Mouse (Mus musculus): ENCODE results near the gene Igf1r. TPM values are rescaled to one million over a fixed set of nuclear protein-coding genes. Genes with fewer than 3 reads are reported as not detected.

Igf1r gene
- polyA plus RNA-seq, 1 experiment from 2014 or later = 4.3 TPM

- DNase-seq (no peak), ATAC-seq (ENCODE audit: low read depth) (no peak)
- peak overlapping the region; percentile 95 for H3K27ac ChIP-seq
- H3K9me3 ChIP-seq (replicated peaks) = no peaks in the 10 kb centered on the region
- H3K36me3 ChIP-seq = peaks cover 19% of the 10 kb centered on the region
- peaks cover 65% of the 10 kb centered on the region for H3K4me1 ChIP-seq (replicated peaks)
- H3K4me3 ChIP-seq (replicated peaks) = no peak overlapping the region
- peak overlapping the region; percentile 11; the same call in 1 of the 2 replicates for H3K9ac ChIP-seq
- H3K27me3 ChIP-seq = no peaks in the 10 kb centered on the region
- H3K4me2 ChIP-seq = peak overlapping the region; percentile 9
- WGBS (ENCODE audit: insufficient replicate concordance) = 73% methylated on average over 7 of the region's 7 CpGs
Observed at GRCm38 (mm10) chr7:68010168-68010567, 57.5 kb downstream of the Igf1r start.

GRCm38 (mm10) chr7:68010802-68011201, 58.2 kb downstream of the Igf1r start:
- H3K4me1 ChIP-seq (replicated peaks) = peaks cover 71% of the 10 kb centered on the region
- H3K4me3 ChIP-seq (replicated peaks) = peak overlapping the region; percentile 16; the same call in 1 of the 2 replicates
- 20% methylated on average over 3 of the region's 3 CpGs for WGBS (ENCODE audit: insufficient replicate concordance)
- peak overlapping the region; percentile 95 for H3K27ac ChIP-seq
- H3K27me3 ChIP-seq = no peaks in the 10 kb centered on the region
- peak overlapping the region; percentile 61 for H3K4me2 ChIP-seq
- H3K36me3 ChIP-seq = peaks cover 25% of the 10 kb centered on the region
- H3K9me3 ChIP-seq (replicated peaks) = no peaks in the 10 kb centered on the region
- ATAC-seq (ENCODE audit: low read depth) (peak; percentile 78), DNase-seq (no peak)
- H3K9ac ChIP-seq = peak overlapping the region; percentile 55

- Histone ChIP-seq H3K36me3 (peaks cover 29% of the 10 kb centered on the region), H3K9ac (peak overlapping the region; percentile 55), H3K4me1 (replicated peaks) (peaks cover 72% of the 10 kb centered on the region), H3K9me3 (replicated peaks) (0 out of 2 replicates have a peak, but pooled peaks cover 5% of the 10 kb centered on the region), H3K27me3 (no peaks in the 10 kb centered on the region), H3K27ac (peak overlapping the region; percentile 95), H3K4me2 (peak overlapping the region; percentile 61), H3K4me3 (replicated peaks) (peak overlapping the region; percentile 16; the same call in 1 of the 2 replicates)
- WGBS (ENCODE audit: insufficient replicate concordance) = 44% methylated on average over 13 of the region's 13 CpGs
- DNase-seq (peak; percentile 59), ATAC-seq (ENCODE audit: low read depth) (peak; percentile 90)
Observed at GRCm38 (mm10) chr7:68011385-68012122, 58.9 kb downstream of the Igf1r start.

GRCm38 (mm10) chr7:68012123-68012474, 59.5 kb downstream of the Igf1r start:
- Histone ChIP-seq H3K4me3 (replicated peaks) (no peak overlapping the region), H3K4me2 (peak overlapping the region; percentile 61), H3K9me3 (replicated peaks) (0 out of 2 replicates have a peak, but pooled peaks cover 5% of the 10 kb centered on the region), H3K4me1 (replicated peaks) (peaks cover 77% of the 10 kb centered on the region), H3K27me3 (no peaks in the 10 kb centered on the region), H3K9ac (peak overlapping the region; percentile 51), H3K36me3 (peaks cover 29% of the 10 kb centered on the region), H3K27ac (peak overlapping the region; percentile 95)
- no peak for DNase-seq
- ATAC-seq (ENCODE audit: low read depth) = no peak
- 37% methylated on average over 6 of the region's 6 CpGs for WGBS (ENCODE audit: insufficient replicate concordance)

- H3K4me2 ChIP-seq = no peak overlapping the region
- 86% methylated on average over 3 of the region's 3 CpGs for WGBS (ENCODE audit: insufficient replicate concordance)
Observed at GRCm38 (mm10) chr7:68014495-68014894, 61.9 kb downstream of the Igf1r start.

GRCm38 (mm10) chr7:68015404-68015803, 62.8 kb downstream of the Igf1r start:
- DNase-seq = no peak
- no peak for ATAC-seq (ENCODE audit: low read depth)
- Histone ChIP-seq H3K27me3 (no peaks in the 10 kb centered on the region), H3K4me2 (no peak overlapping the region), H3K4me3 (replicated peaks) (no peak overlapping the region), H3K27ac (no peak overlapping the region), H3K4me1 (replicated peaks) (peaks cover 73% of the 10 kb centered on the region), H3K9me3 (replicated peaks) (0 out of 2 replicates have a peak, but pooled peaks cover 5% of the 10 kb centered on the region), H3K36me3 (peaks cover 16% of the 10 kb centered on the region), H3K9ac (no peak overlapping the region)
- WGBS (ENCODE audit: insufficient replicate concordance) = 85% methylated on average over 3 of the region's 3 CpGs

More at GRCm38 (mm10) chr7:68014495-68014894, 61.9 kb downstream of the Igf1r start:
- Histone ChIP-seq H3K4me1 (replicated peaks) (peaks cover 81% of the 10 kb centered on the region), H3K9ac (no peak overlapping the region), H3K36me3 (peaks cover 18% of the 10 kb centered on the region), H3K27me3 (no peaks in the 10 kb centered on the region), H3K4me3 (replicated peaks) (no peak overlapping the region), H3K27ac (no peak overlapping the region), H3K9me3 (replicated peaks) (0 out of 2 replicates have a peak, but pooled peaks cover 5% of the 10 kb centered on the region)
- ATAC-seq (ENCODE audit: low read depth) = no peak
- no peak for DNase-seq

- H3K27me3 ChIP-seq = no peaks in the 10 kb centered on the region
- H3K9ac ChIP-seq = no peak overlapping the region
- peaks cover 66% of the 10 kb centered on the region for H3K4me1 ChIP-seq (replicated peaks)
- peaks cover 16% of the 10 kb centered on the region for H3K36me3 ChIP-seq
- DNase-seq (no peak), ATAC-seq (ENCODE audit: low read depth) (peak; percentile 68)
- H3K4me3 ChIP-seq (replicated peaks) = no peak overlapping the region
- H3K9me3 ChIP-seq (replicated peaks) = 0 out of 2 replicates have a peak, but pooled peaks cover 5% of the 10 kb centered on the region
- no peak overlapping the region; the same call in 1 of the 2 replicates for H3K4me2 ChIP-seq
- 13% methylated on average over 4 of the region's 4 CpGs for WGBS (ENCODE audit: insufficient replicate concordance)
- H3K27ac ChIP-seq = no peak overlapping the region
Observed at GRCm38 (mm10) chr7:68018038-68018437, 65.4 kb downstream of the Igf1r start.

GRCm38 (mm10) chr7:68020556-68020955, 67.9 kb downstream of the Igf1r start:
- no peaks in the 10 kb centered on the region for H3K27me3 ChIP-seq
- H3K4me1 ChIP-seq (replicated peaks) = peaks cover 53% of the 10 kb centered on the region
- ATAC-seq (ENCODE audit: low read depth) = no peak

GRCm38 (mm10) chr7:68021741-68022140, 69.1 kb downstream of the Igf1r start:
- Histone ChIP-seq H3K9me3 (replicated peaks) (no peaks in the 10 kb centered on the region), H3K27me3 (no peaks in the 10 kb centered on the region), H3K4me2 (no peak overlapping the region), H3K4me1 (replicated peaks) (peaks cover 45% of the 10 kb centered on the region), H3K9ac (0 out of 2 replicates have a peak overlapping the region, but pooled peaks have one; percentile 8), H3K36me3 (no peaks in the 10 kb centered on the region), H3K4me3 (replicated peaks) (no peak overlapping the region), H3K27ac (no peak overlapping the region)
- 45% methylated on average over 2 of the region's 2 CpGs for WGBS (ENCODE audit: insufficient replicate concordance)
- DNase-seq = no peak
- ATAC-seq (ENCODE audit: low read depth) = no peak

More at GRCm38 (mm10) chr7:68020556-68020955, 67.9 kb downstream of the Igf1r start:
- Histone ChIP-seq H3K9ac (no peak overlapping the region), H3K36me3 (peaks cover 6% of the 10 kb centered on the region), H3K4me3 (replicated peaks) (no peak overlapping the region), H3K27ac (no peak overlapping the region), H3K4me2 (no peak overlapping the region), H3K9me3 (replicated peaks) (0 out of 2 replicates have a peak, but pooled peaks cover 5% of the 10 kb centered on the region)
- DNase-seq = no peak
- WGBS (ENCODE audit: insufficient replicate concordance) = 61% methylated on average over 2 of the region's 2 CpGs

- Histone ChIP-seq H3K4me3 (replicated peaks) (no peak overlapping the region), H3K9ac (0 out of 2 replicates have a peak overlapping the region, but pooled peaks have one; percentile 8), H3K27me3 (no peaks in the 10 kb centered on the region), H3K27ac (no peak overlapping the region), H3K9me3 (replicated peaks) (no peaks in the 10 kb centered on the region), H3K36me3 (no peaks in the 10 kb centered on the region), H3K4me2 (no peak overlapping the region), H3K4me1 (replicated peaks) (peaks cover 45% of the 10 kb centered on the region)
- DNase-seq (no peak), ATAC-seq (ENCODE audit: low read depth) (no peak)
- WGBS (ENCODE audit: insufficient replicate concordance) = 75% methylated on average over 6 of the region's 6 CpGs
Observed at GRCm38 (mm10) chr7:68022188-68022587, 69.6 kb downstream of the Igf1r start.

- ATAC-seq (ENCODE audit: low read depth) = no peak
- WGBS (ENCODE audit: insufficient replicate concordance) = 82% methylated on average over 4 of the region's 4 CpGs
Observed at GRCm38 (mm10) chr7:68023882-68024281, 71.3 kb downstream of the Igf1r start.

More at GRCm38 (mm10) chr7:68023882-68024281, 71.3 kb downstream of the Igf1r start:
- Histone ChIP-seq H3K9ac (no peak overlapping the region), H3K27me3 (no peaks in the 10 kb centered on the region), H3K27ac (no peak overlapping the region), H3K9me3 (replicated peaks) (no peaks in the 10 kb centered on the region), H3K36me3 (no peaks in the 10 kb centered on the region), H3K4me2 (no peak overlapping the region), H3K4me1 (replicated peaks) (peaks cover 47% of the 10 kb centered on the region), H3K4me3 (replicated peaks) (no peak overlapping the region)
- DNase-seq = no peak
